Mouse (Mus musculus) cortical plate, adult 2 months (tissue): ENCODE measurements around the gene Gm37240. TPM values are rescaled to one million over a fixed set of nuclear protein-coding genes. Genes with fewer than 3 reads are reported as not detected.

ENCODE experiments used
- H3K27ac ChIP-seq: fragments of 200-500 bp; 2 replicates; pipeline ENCODE4 v1.5.1; 2012; ENCODE audit warnings: low read length, control low read depth, inconsistent platforms; ENCODE audit not compliant: insufficient read depth
- H3K4me1 ChIP-seq: fragments of 200-500 bp; 2 replicates; pipeline ENCODE4 v1.6.1; 2011; ENCODE audit warnings: low read length; ENCODE audit not compliant: control insufficient read depth, insufficient read depth
- H3K4me3 ChIP-seq: fragments of 200-500 bp; 2 replicates; pipeline ENCODE4 v1.5.1; 2011; ENCODE audit warnings: mild to moderate bottlenecking, low read length, control low read depth; ENCODE audit not compliant: insufficient read depth
- CTCF ChIP-seq: fragments of 200-500 bp; IDR thresholded peaks from 2 replicates; pipeline ENCODE4 v1.5.1; 2011; ENCODE audit warnings: mild to moderate bottlenecking, control low read depth, low read length; ENCODE audit not compliant: insufficient read depth; ENCODE audit errors: extremely low read depth
- POLR2A ChIP-seq: fragments of 200-500 bp; IDR thresholded peaks from 2 replicates; pipeline ENCODE4 v1.6.1; 2011; ENCODE audit warnings: mild to moderate bottlenecking, low read length, control low read depth; ENCODE audit not compliant: insufficient read depth; ENCODE audit errors: extremely low read depth
- polyA plus RNA-seq: library from polyadenylated mRNA; depleted of rRNA; stranded (reverse); fragments of >200 nt; gene quantifications from 2 replicates; pipeline ENCODE4 v1.2.3, GENCODE M21; 2012

Gene Gm37240
- polyA plus RNA-seq, 1 experiment = 0.81 TPM

- peak; percentile 91 for TF ChIP-seq POLR2A
- TF ChIP-seq CTCF = no peak
- H3K4me3 ChIP-seq = peak overlapping the region; percentile 77
- H3K27ac ChIP-seq = peak overlapping the region; percentile 33
- no peaks in the 10 kb centered on the region; the same call in 1 of the 2 replicates for H3K4me1 ChIP-seq
These were observed 1073.1 kb downstream of the Gm37240 start for GRCm38 (mm10) chr3:84814157-84814761.

- no peaks in the 10 kb centered on the region; the same call in 1 of the 2 replicates for H3K4me1 ChIP-seq
- H3K27ac ChIP-seq = peak overlapping the region; percentile 33
- TF ChIP-seq CTCF (no peak), POLR2A (no peak)
- H3K4me3 ChIP-seq = peak overlapping the region; percentile 77
These were observed 1073.7 kb downstream of the Gm37240 start for GRCm38 (mm10) chr3:84813436-84814156.

- Histone ChIP-seq H3K4me3 (no peak overlapping the region), H3K27ac (no peak overlapping the region), H3K4me1 (no peaks in the 10 kb centered on the region)
- no peak for TF ChIP-seq POLR2A
- TF ChIP-seq CTCF = no peak
These were observed 1076.5 kb downstream of the Gm37240 start for GRCm38 (mm10) chr3:84810803-84811202.

DNA sequence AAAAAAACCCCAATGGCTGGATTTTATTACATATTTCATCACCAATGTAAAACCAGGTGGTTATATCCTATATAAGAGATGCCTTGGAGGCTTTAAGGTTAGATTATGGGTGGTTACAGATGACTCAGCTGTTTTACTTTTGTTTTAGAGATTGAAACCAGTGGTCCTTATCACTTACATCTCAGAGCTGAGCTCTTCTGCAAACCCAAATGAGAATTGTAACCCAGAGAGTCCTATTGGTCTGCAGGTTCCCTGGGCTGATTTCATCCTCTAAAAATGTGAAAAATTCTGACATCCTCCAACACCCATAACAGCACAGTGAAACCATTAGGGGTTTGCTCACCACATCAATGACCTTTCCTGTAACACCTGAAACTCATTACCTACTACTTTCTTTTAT lies 1078.4 kb downstream of the Gm37240 start:
- Histone ChIP-seq H3K4me3 (no peak overlapping the region), H3K27ac (no peak overlapping the region), H3K4me1 (no peaks in the 10 kb centered on the region)
- TF ChIP-seq POLR2A (no peak), CTCF (no peak)

- H3K4me3 ChIP-seq = no peak overlapping the region
- TF ChIP-seq CTCF (no peak), POLR2A (no peak)
- H3K27ac ChIP-seq = no peak overlapping the region
- H3K4me1 ChIP-seq = no peaks in the 10 kb centered on the region
These were observed 1079.5 kb downstream of the Gm37240 start for GRCm38 (mm10) chr3:84807826-84808225.

GRCm38 (mm10) chr3:84806206-84806605 lies 1081.1 kb downstream of the Gm37240 start:
- Histone ChIP-seq H3K4me3 (no peak overlapping the region), H3K4me1 (no peaks in the 10 kb centered on the region), H3K27ac (no peak overlapping the region)
- TF ChIP-seq CTCF (no peak), POLR2A (no peak)

DNA sequence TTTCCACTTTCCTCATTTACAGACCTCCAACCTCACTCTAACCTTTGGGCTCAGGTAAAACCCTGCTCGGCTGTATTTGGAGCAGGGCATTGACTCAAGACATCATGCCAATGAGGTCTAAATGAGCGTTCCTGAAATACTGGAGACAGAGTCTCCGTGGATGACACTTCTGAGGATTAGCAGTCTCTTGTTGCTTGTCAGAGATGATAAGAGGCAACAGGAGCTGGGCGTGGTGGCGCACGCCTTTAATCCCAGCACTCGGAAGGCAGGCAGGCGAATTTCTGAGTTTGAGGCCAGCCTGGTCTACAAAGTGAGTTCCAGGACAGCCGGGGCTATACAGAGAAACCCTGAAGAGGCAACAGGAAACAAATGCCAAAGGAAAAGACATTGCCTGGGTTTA lies 1083.3 kb downstream of the Gm37240 start:
- TF ChIP-seq CTCF (no peak), POLR2A (no peak)

DNA sequence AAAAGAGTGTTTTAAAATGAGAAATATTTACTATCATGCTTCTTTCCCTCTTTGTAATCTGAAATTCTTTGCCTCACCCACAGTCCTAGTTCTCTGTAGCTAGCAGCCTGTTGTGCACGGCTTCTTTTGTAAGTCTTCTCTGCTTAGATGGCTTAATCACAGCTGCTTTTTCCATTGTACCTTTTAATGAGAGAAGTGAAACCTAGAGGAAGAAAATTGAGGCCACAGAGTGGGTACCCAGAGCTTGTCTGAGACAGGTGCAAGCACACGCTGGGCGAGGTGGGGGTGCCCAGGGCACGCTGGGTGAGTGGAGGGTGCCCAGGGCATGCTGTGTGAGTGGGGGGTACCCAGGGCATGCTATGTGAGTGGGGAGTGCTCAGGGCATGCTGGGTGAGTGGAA lies 1099.4 kb downstream of the Gm37240 start:
- TF ChIP-seq POLR2A (no peak), CTCF (no peak)
- Histone ChIP-seq H3K4me1 (no peaks in the 10 kb centered on the region), H3K27ac (no peak overlapping the region), H3K4me3 (no peak overlapping the region)

More for the DNA sequence above, 1083.3 kb downstream of the Gm37240 start:
- Histone ChIP-seq H3K4me3 (no peak overlapping the region), H3K4me1 (no peaks in the 10 kb centered on the region), H3K27ac (no peak overlapping the region)

DNA sequence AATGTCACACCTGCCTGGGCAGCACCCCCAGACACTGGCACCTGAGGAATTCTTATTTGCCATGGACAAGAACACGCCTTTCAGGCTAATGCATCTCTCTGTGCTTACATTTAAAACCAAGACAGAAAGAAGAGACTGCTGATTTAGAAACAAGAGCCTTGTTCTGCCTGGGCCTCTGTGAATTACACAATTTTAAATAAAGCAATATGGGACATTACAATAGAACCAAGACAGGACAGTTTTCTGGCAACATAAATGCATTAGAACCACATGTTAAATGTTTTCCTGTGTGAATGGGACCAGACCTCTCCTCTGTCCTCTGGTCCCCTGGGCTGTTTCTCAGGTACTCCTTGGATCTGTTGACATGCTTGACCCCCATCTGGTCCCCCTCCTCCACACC lies 1111.2 kb downstream of the Gm37240 start:
- no peak overlapping the region for H3K4me3 ChIP-seq
- no peak for TF ChIP-seq CTCF
- TF ChIP-seq POLR2A = no peak
- no peak overlapping the region for H3K27ac ChIP-seq

DNA sequence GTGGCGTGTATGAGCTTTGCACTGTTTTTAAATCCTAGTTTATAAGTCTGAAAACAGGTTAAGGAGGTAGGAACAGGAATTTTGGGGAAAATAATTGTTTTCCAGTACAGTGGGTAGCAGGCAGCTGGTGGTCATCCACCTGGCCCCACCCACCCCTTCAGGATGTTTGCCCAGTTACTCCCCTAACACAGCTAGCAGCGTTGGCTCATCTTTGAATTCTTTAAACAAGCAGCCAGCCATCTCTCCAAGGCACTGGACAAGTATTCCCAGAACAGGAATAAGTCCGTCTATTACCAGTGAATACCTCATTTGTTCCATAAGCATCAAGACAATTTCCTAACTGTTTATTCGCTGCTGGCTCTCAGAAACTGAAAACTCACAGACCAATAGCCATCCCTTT lies 1111.7 kb downstream of the Gm37240 start:
- Histone ChIP-seq H3K4me1 (no peaks in the 10 kb centered on the region), H3K4me3 (no peak overlapping the region), H3K27ac (no peak overlapping the region)
- TF ChIP-seq POLR2A (no peak), CTCF (no peak)

More for the DNA sequence above, 1111.2 kb downstream of the Gm37240 start:
- no peaks in the 10 kb centered on the region for H3K4me1 ChIP-seq

- Histone ChIP-seq H3K4me3 (no peak overlapping the region), H3K4me1 (no peaks in the 10 kb centered on the region), H3K27ac (no peak overlapping the region)
- no peak for TF ChIP-seq CTCF
- no peak for TF ChIP-seq POLR2A
These were observed 1112.3 kb downstream of the Gm37240 start for GRCm38 (mm10) chr3:84775067-84775423.
